In genomic region chr4:57301410-57302313, GRCm38 (mm10) we compare ENCODE assay signal across 8 mouse cellular contexts. TPM values are rescaled to one million over a fixed set of nuclear protein-coding genes. Genes with fewer than 3 reads are reported as not detected.
DNase-seq lines count a peak whose midpoint lies in the region; ATAC-seq lines count a peak whose summit lies in the region.

Gene Ptpn3, minus strand, starts transcription at chr4:57301837.

- WGBS in heart, embryonic 11.5 days (ENCODE audit: insufficient replicate concordance) = under 1% methylated on average over 42 of the region's 42 CpGs
- WGBS in kidney, embryonic 14.5 days = under 1% methylated on average over 42 of the region's 42 CpGs
- WGBS in limb, embryonic 13.5 days = under 1% methylated on average over 42 of the region's 42 CpGs
- under 1% methylated on average over 42 of the region's 42 CpGs for WGBS in midbrain, embryonic 14.5 days

- peak within 1 kb of the TSS; percentile 99 for H3K4me2 ChIP-seq in heart, embryonic 11.5 days
- H3K4me2 ChIP-seq in kidney, embryonic 14.5 days (replicated peaks; ENCODE audit: low read depth, low read length) = peak within 1 kb of the TSS; percentile 91
- H3K4me2 ChIP-seq in limb, embryonic 13.5 days (replicated peaks) = peak within 1 kb of the TSS; percentile 96
- H3K4me2 ChIP-seq in midbrain, embryonic 14.5 days (ENCODE audit: low read length) = peak within 1 kb of the TSS; percentile 91

- H3K9me3 ChIP-seq in heart, embryonic 11.5 days (replicated peaks; ENCODE audit: control insufficient read depth, low read length) = no peaks in the 10 kb centered on the region
- H3K9me3 ChIP-seq in kidney, embryonic 14.5 days (ENCODE audit: control insufficient read depth, low read length) = no peaks in the 10 kb centered on the region
- no peaks in the 10 kb centered on the region for H3K9me3 ChIP-seq in limb, embryonic 13.5 days
- H3K9me3 ChIP-seq in midbrain, embryonic 14.5 days (ENCODE audit: control insufficient read depth, low read length) = no peaks in the 10 kb centered on the region

- H3K36me3 ChIP-seq in heart, embryonic 11.5 days (ENCODE audit: control insufficient read depth, insufficient read depth, low read length) = no peaks in the 10 kb centered on the region
- H3K36me3 ChIP-seq in kidney, embryonic 14.5 days (ENCODE audit: control insufficient read depth, insufficient read depth, low read length) = no peaks in the 10 kb centered on the region
- no peaks in the 10 kb centered on the region for H3K36me3 ChIP-seq in limb, embryonic 13.5 days
- no peaks in the 10 kb centered on the region for H3K36me3 ChIP-seq in midbrain, embryonic 14.5 days (ENCODE audit: control insufficient read depth, insufficient read depth, low read length)

- peaks cover 7% of the 10 kb centered on the region for H3K4me1 ChIP-seq in heart, embryonic 11.5 days (ENCODE audit: control insufficient read depth, insufficient read depth, low read length)
- peaks cover 14% of the 10 kb centered on the region for H3K4me1 ChIP-seq in kidney, embryonic 14.5 days (ENCODE audit: control insufficient read depth, insufficient read depth, low read length)
- H3K4me1 ChIP-seq in limb, embryonic 13.5 days = peaks cover 38% of the 10 kb centered on the region
- peaks cover 21% of the 10 kb centered on the region for H3K4me1 ChIP-seq in midbrain, embryonic 14.5 days (ENCODE audit: control insufficient read depth, insufficient read depth, low read length)

- peak within 1 kb of the TSS; percentile 80 for H3K4me3 ChIP-seq in heart, embryonic 11.5 days (ENCODE audit: low read depth, low read length)
- peak within 1 kb of the TSS; percentile 86 for H3K4me3 ChIP-seq in kidney, embryonic 14.5 days (ENCODE audit: low read length)
- peak within 1 kb of the TSS; percentile 84 for H3K4me3 ChIP-seq in limb, embryonic 13.5 days
- H3K4me3 ChIP-seq in midbrain, embryonic 14.5 days (replicated peaks; ENCODE audit: low read depth, low read length) = peak within 1 kb of the TSS; percentile 71

- DNase-seq in CD4-positive helper T cell, adult 2 months (ENCODE audit: low read depth, low spot score) = peak; percentile 58
- DNase-seq in brain, embryonic 18.5 days (ENCODE audit: low read depth, low spot score) = peak; percentile 67
- DNase-seq in midbrain, embryonic 14.5 days = peak; percentile 86
- DNase-seq in spleen, postnatal 4 days (ENCODE audit: low spot score in 2 of 2) = peak; percentile 34 to 72

- peaks cover 16% of the 10 kb centered on the region for H3K27me3 ChIP-seq in heart, embryonic 11.5 days (ENCODE audit: control insufficient read depth, insufficient read depth, low read length)
- H3K27me3 ChIP-seq in kidney, embryonic 14.5 days (ENCODE audit: control insufficient read depth, insufficient read depth, low read length) = peaks cover 8% of the 10 kb centered on the region; the same call in 1 of the 2 replicates
- H3K27me3 ChIP-seq in limb, embryonic 13.5 days = peaks cover 44% of the 10 kb centered on the region
- peaks cover 30% of the 10 kb centered on the region for H3K27me3 ChIP-seq in midbrain, embryonic 14.5 days (ENCODE audit: control insufficient read depth, insufficient read depth, low read length)

- ATAC-seq in erythroid progenitor cell, adult 5-6 weeks (replicated peaks; ENCODE audit: low FRiP score, poor library complexity, severe bottlenecking) = peak; percentile 20; the same call in 1 of the 2 replicates
- peak; percentile 79 for ATAC-seq in heart, embryonic 11.5 days (replicated peaks; ENCODE audit: insufficient number of reproducible peaks, low FRiP score, low TSS enrichment)
- ATAC-seq in kidney, embryonic 14.5 days (ENCODE audit: low FRiP score, low TSS enrichment) = peak; percentile 87
- peak; percentile 81 for ATAC-seq in limb, embryonic 13.5 days (ENCODE audit: low FRiP score, low read depth)
- peak; percentile 75 for ATAC-seq in midbrain, embryonic 14.5 days (ENCODE audit: low FRiP score, low TSS enrichment)

- peak within 1 kb of the TSS; percentile 54 for H3K9ac ChIP-seq in heart, embryonic 11.5 days (ENCODE audit: low read depth, low read length)
- H3K9ac ChIP-seq in kidney, embryonic 14.5 days (ENCODE audit: low read depth, low read length) = peak within 1 kb of the TSS; percentile 88
- H3K9ac ChIP-seq in limb, embryonic 13.5 days = peak within 1 kb of the TSS; percentile 81
- peak within 1 kb of the TSS; percentile 59 for H3K9ac ChIP-seq in midbrain, embryonic 14.5 days (replicated peaks; ENCODE audit: low read length)

- H3K27ac ChIP-seq in heart, embryonic 11.5 days (ENCODE audit: low read depth, low read length) = no peak within 1 kb of the TSS; the same call in 1 of the 2 replicates
- H3K27ac ChIP-seq in kidney, embryonic 14.5 days (ENCODE audit: low read depth, low read length) = peak within 1 kb of the TSS; percentile 53; the same call in 1 of the 2 replicates
- no peak within 1 kb of the TSS; the same call in 1 of the 2 replicates for H3K27ac ChIP-seq in limb, embryonic 13.5 days
- peak within 1 kb of the TSS; percentile 52; the same call in 1 of the 2 replicates for H3K27ac ChIP-seq in midbrain, embryonic 14.5 days (replicated peaks; ENCODE audit: low read depth, low read length)

RNA-seq across cellular contexts. Expression of gene Ptpn3, which starts in this region (rescaled TPM):
- 4.7 TPM in 1 of 2 replicates, not detected in the other for total RNA-seq in erythroid progenitor cell, adult 5-6 weeks (2015; ENCODE audit: low replicate concordance)
- total RNA-seq in erythroid progenitor cell, adult 5-6 weeks (2017; ENCODE audit: low replicate concordance) = 0.26 and 1.4 TPM in 2 replicates
- polyA plus RNA-seq in heart, embryonic 11.5 days (2014; fragmentation: Nextera tagmentation; extraction: Ambion mirVana) = 1.6 and 1.7 TPM in 2 replicates
- 14.8 and 17.0 TPM in 2 replicates for polyA plus RNA-seq in kidney, embryonic 14.5 days (2014; fragmentation: Nextera tagmentation; extraction: Ambion mirVana)
- polyA plus RNA-seq in limb, embryonic 13.5 days (2015; fragmentation: Nextera tagmentation; extraction: Ambion mirVana) = 3.4 and 3.5 TPM in 2 replicates
- 3.1 and 3.8 TPM in 2 replicates for polyA plus RNA-seq in midbrain, embryonic 14.5 days (2014; fragmentation: Nextera tagmentation; extraction: Ambion mirVana)

Comparison
In these comparisons a context has a peak if more than half of its experiments do, and no peak if none do; other contexts are left out.
1. ATAC-seq: peak in every context shown above with its lines; median percentile 87 in kidney, embryonic 14.5 days; 81 in limb, embryonic 13.5 days; 79 in heart, embryonic 11.5 days; 75 in midbrain, embryonic 14.5 days; 20 in erythroid progenitor cell, adult 5-6 weeks.
2. H3K27ac ChIP-seq: peak in kidney, embryonic 14.5 days (single experiment) and midbrain, embryonic 14.5 days (single experiment); none in heart, embryonic 11.5 days (single experiment) and limb, embryonic 13.5 days (single experiment).
3. Peak in every context shown above with its lines, with median percentiles within 50 percentile points of each other: DNase-seq, H3K4me2 ChIP-seq, H3K4me3 ChIP-seq and H3K9ac ChIP-seq.